Mouse (Mus musculus) E14TG2a.4 (cell line): ENCODE data around the gene Tmem189.

Experiments
- H3K27me3 ChIP-seq: 2 replicates; pipeline ENCODE4 v1.6.1; 2014; ENCODE audit warnings: low read length, control low read depth; ENCODE audit not compliant: insufficient read depth
- H3K36me3 ChIP-seq: 2 replicates; pipeline ENCODE4 v1.6.1; 2014; ENCODE audit warnings: low read length, control low read depth; ENCODE audit not compliant: insufficient read depth
- H3K4me1 ChIP-seq: replicated peaks from 2 replicates; pipeline ENCODE4 v1.6.1; 2014; ENCODE audit warnings: low read depth, low read length, control low read depth
- H3K4me3 ChIP-seq: replicated peaks from 2 replicates; pipeline ENCODE4 v1.5.1; 2014; ENCODE audit warnings: mild to moderate bottlenecking, low read length
- H3K9me3 ChIP-seq: 2 replicates; pipeline ENCODE4 v1.6.1; 2014; ENCODE audit warnings: low read length, control low read depth
- CTCF ChIP-seq: conservative IDR thresholded peaks from 2 replicates; pipeline ENCODE4 v1.5.1; 2014; ENCODE audit warnings: low read length
- NANOG ChIP-seq: IDR thresholded peaks from 2 replicates; pipeline ENCODE4 v1.6.1; 2014; ENCODE audit warnings: borderline replicate concordance, low read length, mixed read lengths
- POU5F1 ChIP-seq: IDR thresholded peaks from 2 replicates; pipeline ENCODE4 v1.6.1; 2014; ENCODE audit warnings: low read length, borderline replicate concordance

Tmem189 gene

GRCm38 (mm10) chr2:167722538-167722937 is 32.9 kb upstream of the Tmem189 start:
- Histone ChIP-seq H3K36me3 (no peaks in the 10 kb centered on the region), H3K4me1 (peaks cover 20% of the 10 kb centered on the region), H3K4me3 (no peak overlapping the region), H3K27me3 (peaks cover 40% of the 10 kb centered on the region), H3K9me3 (no peaks in the 10 kb centered on the region)
- TF ChIP-seq CTCF (no peak), POU5F1 (no peak), NANOG (no peak)

GRCm38 (mm10) chr2:167721159-167721882 is 31.7 kb upstream of the Tmem189 start:
- peaks cover 33% of the 10 kb centered on the region for H3K27me3 ChIP-seq
- peaks cover 14% of the 10 kb centered on the region for H3K4me1 ChIP-seq
- H3K4me3 ChIP-seq, result no peak overlapping the region
- no peak for TF ChIP-seq POU5F1
- no peak for TF ChIP-seq NANOG
- TF ChIP-seq CTCF, result no peak
- no peaks in the 10 kb centered on the region for H3K9me3 ChIP-seq
- H3K36me3 ChIP-seq, result no peaks in the 10 kb centered on the region

- H3K36me3 ChIP-seq, result no peaks in the 10 kb centered on the region
- no peaks in the 10 kb centered on the region for H3K9me3 ChIP-seq
- peaks cover 14% of the 10 kb centered on the region for H3K4me1 ChIP-seq
- H3K27me3 ChIP-seq, result peaks cover 22% of the 10 kb centered on the region
- no peak overlapping the region for H3K4me3 ChIP-seq
- no peak for TF ChIP-seq CTCF
- no peak for TF ChIP-seq POU5F1
- no peak for TF ChIP-seq NANOG
These were observed 29.9 kb upstream of the Tmem189 start for GRCm38 (mm10) chr2:167719520-167719919.

GRCm38 (mm10) chr2:167717208-167717607 is 27.6 kb upstream of the Tmem189 start:
- Histone ChIP-seq H3K4me3 (no peak overlapping the region), H3K9me3 (no peaks in the 10 kb centered on the region), H3K4me1 (peaks cover 16% of the 10 kb centered on the region), H3K36me3 (no peaks in the 10 kb centered on the region), H3K27me3 (peaks cover 8% of the 10 kb centered on the region)
- TF ChIP-seq POU5F1 (no peak), CTCF (no peak), NANOG (no peak)

- Histone ChIP-seq H3K9me3 (no peaks in the 10 kb centered on the region), H3K4me1 (peaks cover 17% of the 10 kb centered on the region), H3K4me3 (no peak overlapping the region), H3K27me3 (peaks cover 3% of the 10 kb centered on the region; the same call in 1 of the 2 replicates), H3K36me3 (no peaks in the 10 kb centered on the region)
- TF ChIP-seq NANOG, result no peak
- TF ChIP-seq CTCF, result no peak
- TF ChIP-seq POU5F1, result no peak
These were observed 25.4 kb upstream of the Tmem189 start for GRCm38 (mm10) chr2:167715008-167715407.

GRCm38 (mm10) chr2:167714298-167714697 is 24.7 kb upstream of the Tmem189 start:
- no peaks in the 10 kb centered on the region for H3K9me3 ChIP-seq
- no peaks in the 10 kb centered on the region for H3K27me3 ChIP-seq
- no peaks in the 10 kb centered on the region for H3K36me3 ChIP-seq
- H3K4me1 ChIP-seq, result peaks cover 24% of the 10 kb centered on the region
- H3K4me3 ChIP-seq, result no peak overlapping the region
- TF ChIP-seq NANOG, result no peak
- no peak for TF ChIP-seq POU5F1
- no peak for TF ChIP-seq CTCF

GRCm38 (mm10) chr2:167712872-167713821 is 23.5 kb upstream of the Tmem189 start:
- peak; percentile 98 for TF ChIP-seq CTCF
- no peak for TF ChIP-seq NANOG
- Histone ChIP-seq H3K4me3 (no peak overlapping the region), H3K27me3 (peaks cover 3% of the 10 kb centered on the region; the same call in 1 of the 2 replicates), H3K4me1 (peaks cover 36% of the 10 kb centered on the region), H3K36me3 (no peaks in the 10 kb centered on the region), H3K9me3 (no peaks in the 10 kb centered on the region)

- TF ChIP-seq NANOG, result no peak
- Histone ChIP-seq H3K9me3 (no peaks in the 10 kb centered on the region), H3K4me1 (peaks cover 40% of the 10 kb centered on the region), H3K36me3 (no peaks in the 10 kb centered on the region), H3K4me3 (no peak overlapping the region), H3K27me3 (peaks cover 9% of the 10 kb centered on the region)
These were observed 21.0 kb upstream of the Tmem189 start for GRCm38 (mm10) chr2:167710574-167710973.
